Mouse (Mus musculus) cerebellum, adult (tissue): Measurements from ENCODE around the gene Rfx2.

Source experiments
- ATAC-seq: cut with Nextera tagmentation; 2 replicates; pipeline ENCODE4 v1.9.2; 2017; ENCODE audit warnings: mild to moderate bottlenecking, moderate library complexity, mixed read lengths; ENCODE audit not compliant: insufficient number of reproducible peaks, low FRiP score, low TSS enrichment

The Rfx2 gene

GRCm38 (mm10) chr17:56792588-56792987, 38.2 kb downstream of the Rfx2 start:
- no peak for ATAC-seq

GRCm38 (mm10) chr17:56789286-56789685, 41.5 kb downstream of the Rfx2 start:
- ATAC-seq = no peak

- ATAC-seq = no peak
Observed at GRCm38 (mm10) chr17:56788886-56789285, 41.9 kb downstream of the Rfx2 start.

- ATAC-seq = no peak
Observed at GRCm38 (mm10) chr17:56780291-56780978, 50.4 kb downstream of the Rfx2 start.

GRCm38 (mm10) chr17:56778779-56779362, 51.9 kb downstream of the Rfx2 start:
- no peak for ATAC-seq

- ATAC-seq = no peak
Observed at GRCm38 (mm10) chr17:56777568-56777967, 53.2 kb downstream of the Rfx2 start.

GRCm38 (mm10) chr17:56769950-56770349, 60.9 kb downstream of the Rfx2 start, which contains the start of gene Prr22:
TSS of gene Prr22 (plus strand) at chr17:56770250.
- ATAC-seq = no peak

GRCm38 (mm10) chr17:56768941-56769340, 61.9 kb downstream of the Rfx2 start:
- ATAC-seq = no peak

GRCm38 (mm10) chr17:56767531-56768135, 63.2 kb downstream of the Rfx2 start:
- no peak for ATAC-seq

GRCm38 (mm10) chr17:56766631-56767405, 64.0 kb downstream of the Rfx2 start:
- ATAC-seq = no peak

GRCm38 (mm10) chr17:56765431-56765830, 65.4 kb downstream of the Rfx2 start:
- ATAC-seq = 0 out of 2 replicates have a peak, but pooled peaks have one; percentile 0

- ATAC-seq = peak; percentile 80
Observed at GRCm38 (mm10) chr17:56764474-56765354, 66.1 kb downstream of the Rfx2 start, which contains the start of gene Dus3l. TSS of gene Dus3l (plus strand) at chr17:56764757.

GRCm38 (mm10) chr17:56763741-56764250, 67.0 kb downstream of the Rfx2 start:
- ATAC-seq = no peak

GRCm38 (mm10) chr17:56762769-56763731, 67.8 kb downstream of the Rfx2 start:
- ATAC-seq = no peak

GRCm38 (mm10) chr17:56761991-56762410, 68.8 kb downstream of the Rfx2 start:
- peak; percentile 14; the same call in 1 of the 2 replicates for ATAC-seq

- no peak for ATAC-seq
Observed at GRCm38 (mm10) chr17:56761077-56761476, 69.7 kb downstream of the Rfx2 start.

GRCm38 (mm10) chr17:56759261-56759660, 71.6 kb downstream of the Rfx2 start:
- ATAC-seq = no peak

GRCm38 (mm10) chr17:56758132-56758531, 72.7 kb downstream of the Rfx2 start:
- ATAC-seq = no peak
